Mouse (Mus musculus): ENCODE data around the gene Ip6k1.

Ip6k1 gene

DNA sequence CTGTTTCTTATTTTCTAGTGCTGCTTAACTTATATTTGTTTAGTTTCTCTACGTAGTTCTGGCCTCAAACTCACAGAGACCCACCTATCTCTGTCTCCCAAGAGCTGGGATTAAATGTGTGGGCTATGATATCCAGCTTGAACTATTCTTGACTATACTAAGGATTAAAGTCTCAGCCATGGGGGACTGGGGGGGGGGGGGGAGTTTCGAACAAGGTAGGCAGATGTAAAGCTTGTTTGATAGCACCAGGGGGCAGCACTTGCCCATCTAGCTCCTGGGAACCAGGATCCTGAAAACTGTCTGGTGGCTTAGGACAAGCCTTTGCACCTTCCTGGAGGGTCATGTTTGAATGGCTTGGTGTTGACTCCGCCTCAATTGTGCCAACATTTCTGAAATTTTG, 93.2 kb downstream of the Ip6k1 start:
- DNase-seq (ENCODE audit: low spot score in 2 of 2) = no peak

DNA sequence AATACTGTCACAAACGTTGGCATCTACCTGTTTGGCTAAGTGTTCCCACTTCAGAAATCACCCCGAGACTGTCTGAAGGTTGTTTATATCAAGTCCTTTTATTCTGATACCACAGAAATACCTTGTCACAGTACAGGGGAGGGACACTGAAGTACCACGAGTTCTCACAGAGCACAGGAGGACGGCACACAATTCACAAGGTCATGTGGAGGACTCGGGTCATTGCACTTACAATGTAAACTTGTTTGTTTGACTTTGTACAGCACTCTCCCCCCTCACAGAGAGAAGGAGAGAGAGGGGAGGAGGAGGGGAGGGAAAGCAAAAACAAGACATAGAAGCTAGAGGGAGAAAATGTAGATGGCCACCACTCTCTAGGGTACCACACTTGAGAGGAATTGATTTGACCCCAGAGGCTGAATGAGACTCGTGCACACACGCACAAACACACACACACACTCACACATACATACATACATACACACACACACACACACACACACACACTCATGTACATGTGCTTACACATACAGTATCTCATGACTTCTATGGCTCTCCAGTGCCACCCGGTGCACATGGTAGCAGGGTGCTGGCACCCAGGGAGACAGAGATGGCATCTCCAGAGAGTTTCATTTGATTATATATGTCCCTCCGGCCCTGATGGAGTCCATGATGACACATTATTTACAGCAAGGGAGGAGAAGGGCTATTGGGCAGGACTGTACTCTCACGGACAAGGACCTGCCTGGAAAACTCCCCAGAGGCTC, 93.8 kb downstream of the Ip6k1 start:
- no peak for DNase-seq (ENCODE audit: low spot score in 2 of 2)

All from left cerebral cortex, adult 9 months (tissue).